Mouse (Mus musculus): ENCODE results near the gene Atxn2l. TPM values are rescaled to one million over a fixed set of nuclear protein-coding genes. Genes with fewer than 3 reads are reported as not detected.

Atxn2l gene
- total RNA-seq, 2 experiments from 2014 or later: 164 to 165 TPM

Other genes starting within 250 kb of the Atxn2l start
- gene Sbk1, start 230.8 kb downstream of the Atxn2l start, total RNA-seq (2021): 100 to 1,000 TPM; 396 to 420 TPM
- 1 to 10 TPM; 1.5 to 2.1 TPM for gene Lat, start 133.9 kb downstream of the Atxn2l start, total RNA-seq (2021)
- 10 to 100 TPM; 82.4 to 83.9 TPM for gene Spns1, start 126.0 kb downstream of the Atxn2l start, total RNA-seq (2021)
- 10 to 100 TPM in 1 of 2 experiments, 1 to 10 TPM in 1; 8.4 to 10.4 TPM for gene Nfatc2ip, start 106.7 kb downstream of the Atxn2l start, total RNA-seq (2021)
- gene Cd19, start 88.5 kb downstream of the Atxn2l start, total RNA-seq (2021): under 1 TPM; 0.16 to 0.32 TPM
- 10 to 100 TPM; 18.6 to 19.9 TPM for gene Rabep2, start 74.7 kb downstream of the Atxn2l start, total RNA-seq (2021)
- gene Atp2a1, start 40.3 kb downstream of the Atxn2l start, total RNA-seq (2021): under 1 TPM in 1 of 2 experiments, not detected in 1; 0.12 TPM
- gene Sh2b1, start 28.0 kb downstream of the Atxn2l start, total RNA-seq (2021): 10 to 100 TPM; 72.5 to 77.7 TPM
- gene Tufm, start 16.1 kb downstream of the Atxn2l start, total RNA-seq (2021): 10 to 100 TPM; 80.9 to 96.5 TPM
- gene Eif3c, start 63.0 kb upstream of the Atxn2l start, total RNA-seq (2021): 100 to 1,000 TPM; 212 to 226 TPM
- gene Apobr, start 81.5 kb upstream of the Atxn2l start, total RNA-seq (2021): under 1 TPM; 0.30 to 0.58 TPM
- 10 to 100 TPM; 26.5 to 32.0 TPM for gene Cln3, start 82.4 kb upstream of the Atxn2l start, total RNA-seq (2021)
- gene Il27, start 91.5 kb upstream of the Atxn2l start, total RNA-seq (2021): not detected
- 1 to 10 TPM; 6.6 to 7.0 TPM for gene Nupr1, start 127.4 kb upstream of the Atxn2l start, total RNA-seq (2021)
- 10 to 100 TPM; 49.9 to 53.0 TPM for gene Sgf29, start 145.9 kb upstream of the Atxn2l start, total RNA-seq (2021)
- gene Sult1a1, start 173.0 kb upstream of the Atxn2l start, total RNA-seq (2021): 1 to 10 TPM; 2.9 to 3.1 TPM
- 100 to 1,000 TPM; 107 to 115 TPM for gene Bola2, start 192.0 kb upstream of the Atxn2l start, total RNA-seq (2021)
- gene Slx1b, start 192.3 kb upstream of the Atxn2l start, total RNA-seq (2021): 10 to 100 TPM; 25.4 to 26.5 TPM
- gene Coro1a, start 204.3 kb upstream of the Atxn2l start, total RNA-seq (2021): 100 to 1,000 TPM; 137 to 143 TPM